Mouse (Mus musculus): Measurements from ENCODE around the gene Pitpnm2. TPM values are rescaled to one million over a fixed set of nuclear protein-coding genes. Genes with fewer than 3 reads are reported as not detected.

Gene Pitpnm2
- polyA plus RNA-seq, 1 experiment from 2014 or later = 1.5 TPM

GRCm38 (mm10) chr5:124074845-124075307, 174.7 kb downstream of the Pitpnm2 start:
- no peak overlapping the region for H3K9ac ChIP-seq
- no peak overlapping the region for H3K4me2 ChIP-seq
- peaks cover 59% of the 10 kb centered on the region for H3K4me1 ChIP-seq (replicated peaks)
- no peak for ATAC-seq (ENCODE audit: insufficient read depth)
- 0 out of 2 replicates have a peak, but pooled peaks cover 5% of the 10 kb centered on the region for H3K27me3 ChIP-seq
- WGBS (ENCODE audit: insufficient replicate concordance) = 19% methylated on average over 10 of the region's 10 CpGs
- H3K36me3 ChIP-seq (replicated peaks) = no peaks in the 10 kb centered on the region
- no peaks in the 10 kb centered on the region for H3K9me3 ChIP-seq (replicated peaks)
- H3K27ac ChIP-seq (replicated peaks) = no peak overlapping the region
- no peak overlapping the region for H3K4me3 ChIP-seq (replicated peaks)

- no peak overlapping the region for H3K4me3 ChIP-seq (replicated peaks)
- H3K27ac ChIP-seq (replicated peaks) = no peak overlapping the region
- H3K4me1 ChIP-seq (replicated peaks) = peaks cover 54% of the 10 kb centered on the region
- no peaks in the 10 kb centered on the region for H3K36me3 ChIP-seq (replicated peaks)
- 59% methylated on average over 9 of the region's 9 CpGs for WGBS (ENCODE audit: insufficient replicate concordance)
- H3K9ac ChIP-seq = no peak overlapping the region
- no peaks in the 10 kb centered on the region for H3K9me3 ChIP-seq (replicated peaks)
- 0 out of 2 replicates have a peak, but pooled peaks cover 5% of the 10 kb centered on the region for H3K27me3 ChIP-seq
- ATAC-seq (ENCODE audit: insufficient read depth) = no peak
- H3K4me2 ChIP-seq = no peak overlapping the region
These were observed 175.9 kb downstream of the Pitpnm2 start for GRCm38 (mm10) chr5:124073682-124074081.

- Histone ChIP-seq H3K27me3 (no peaks in the 10 kb centered on the region), H3K4me1 (replicated peaks) (peaks cover 19% of the 10 kb centered on the region), H3K27ac (replicated peaks) (no peak overlapping the region), H3K9me3 (replicated peaks) (no peaks in the 10 kb centered on the region), H3K9ac (no peak overlapping the region), H3K36me3 (replicated peaks) (no peaks in the 10 kb centered on the region), H3K4me3 (replicated peaks) (no peak overlapping the region), H3K4me2 (no peak overlapping the region)
- ATAC-seq (ENCODE audit: insufficient read depth) = no peak
- 52% methylated on average over 3 of the region's 3 CpGs for WGBS (ENCODE audit: insufficient replicate concordance)
These were observed 179.9 kb downstream of the Pitpnm2 start for GRCm38 (mm10) chr5:124069657-124070056.

Other genes with a start within 250 kb of the Pitpnm2 start
- gene Vps37b, start 217.5 kb downstream of the Pitpnm2 start, polyA plus RNA-seq (2015; fragmentation: Nextera tagmentation; extraction: Ambion mirVana) = 16.5 and 17.3 TPM in 2 replicates
- 6.1 and 7.1 TPM in 2 replicates for gene Abcb9, start 154.0 kb downstream of the Pitpnm2 start, polyA plus RNA-seq (2015; fragmentation: Nextera tagmentation; extraction: Ambion mirVana)
- 14.2 and 15.2 TPM in 2 replicates for gene Ogfod2, start 137.5 kb downstream of the Pitpnm2 start, polyA plus RNA-seq (2015; fragmentation: Nextera tagmentation; extraction: Ambion mirVana)
- gene Arl6ip4, start 133.7 kb downstream of the Pitpnm2 start, polyA plus RNA-seq (2015; fragmentation: Nextera tagmentation; extraction: Ambion mirVana) = 52.1 and 53.5 TPM in 2 replicates
- 4.9 and 5.0 TPM in 2 replicates for gene Mphosph9, start 78.2 kb upstream of the Pitpnm2 start, polyA plus RNA-seq (2015; fragmentation: Nextera tagmentation; extraction: Ambion mirVana)
- gene 2810006K23Rik, start 78.3 kb upstream of the Pitpnm2 start, polyA plus RNA-seq (2015; fragmentation: Nextera tagmentation; extraction: Ambion mirVana) = 5.9 and 6.4 TPM in 2 replicates
- 31.1 and 51.4 TPM in 2 replicates for gene Cdk2ap1, start 113.3 kb upstream of the Pitpnm2 start, polyA plus RNA-seq (2015; fragmentation: Nextera tagmentation; extraction: Ambion mirVana)
- gene Sbno1, start 176.2 kb upstream of the Pitpnm2 start, polyA plus RNA-seq (2015; fragmentation: Nextera tagmentation; extraction: Ambion mirVana) = 35.0 and 35.3 TPM in 2 replicates
- 60.1 and 67.9 TPM in 2 replicates for gene Kmt5a, start 190.2 kb upstream of the Pitpnm2 start, polyA plus RNA-seq (2015; fragmentation: Nextera tagmentation; extraction: Ambion mirVana)
- gene Rilpl2, start 228.6 kb upstream of the Pitpnm2 start, polyA plus RNA-seq (2015; fragmentation: Nextera tagmentation; extraction: Ambion mirVana) = 8.9 and 9.5 TPM in 2 replicates
- 10.5 and 10.8 TPM in 2 replicates for gene Snrnp35, start 233.4 kb upstream of the Pitpnm2 start, polyA plus RNA-seq (2015; fragmentation: Nextera tagmentation; extraction: Ambion mirVana)

All from liver, embryonic 15.5 days (tissue).